Mouse (Mus musculus) monocyte, adult 59 days (primary cell): ENCODE data around the gene Sh2b3. TPM values are rescaled to one million over a fixed set of nuclear protein-coding genes. Genes with fewer than 3 reads are reported as not detected.

Source experiments
- total RNA-seq, 2 experiments: library from RNA; stranded (reverse); gene quantifications; one replicate each; pipeline ENCODE4 v1.2.4; 2023

Gene Sh2b3
- total RNA-seq: 100 to 1,000 TPM; 158 to 159 TPM

DNA sequence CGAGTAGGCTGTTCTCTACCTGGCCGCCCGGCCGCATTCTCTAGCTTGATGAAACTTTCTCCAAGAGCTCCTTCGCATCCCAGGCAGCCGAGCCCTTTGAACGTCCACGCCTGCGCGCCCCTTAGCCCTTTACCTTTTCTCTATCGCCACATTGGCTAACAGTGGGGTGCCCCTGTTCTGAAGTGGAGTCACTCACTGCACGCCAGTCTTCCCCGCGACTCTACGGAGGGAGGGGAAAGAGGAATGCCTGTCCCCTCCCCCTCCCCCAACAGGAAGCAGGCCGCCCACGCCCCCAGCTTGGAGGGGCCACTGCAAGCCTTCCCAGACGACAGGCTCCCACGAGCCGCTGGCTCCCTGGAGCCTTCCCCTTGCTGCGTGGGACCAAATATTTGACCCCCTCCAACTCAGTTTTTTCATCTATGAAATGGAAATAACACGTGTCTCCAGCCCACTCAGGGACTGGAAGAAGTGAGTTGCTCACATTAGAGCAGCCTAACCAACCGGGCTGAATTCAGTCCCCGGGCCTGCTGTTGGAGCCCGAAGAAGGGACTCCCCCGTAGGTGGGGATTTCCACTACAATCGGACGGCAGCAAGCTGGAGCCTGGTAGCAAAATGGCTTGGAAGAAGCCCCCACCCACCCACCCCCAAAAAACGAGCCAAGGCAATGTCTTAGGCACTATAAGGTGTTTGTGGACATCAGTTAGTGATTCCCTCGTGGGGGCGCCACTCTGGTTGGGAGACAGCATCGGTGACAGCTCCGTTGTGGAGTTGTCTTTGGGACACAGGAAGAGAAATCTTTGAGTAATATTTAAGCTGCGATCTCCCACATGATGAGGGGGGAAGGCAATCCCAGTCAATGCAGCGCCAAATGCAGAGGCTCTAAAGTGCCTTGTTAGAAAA is at the start of gene Sh2b3:
TSS of gene Sh2b3 (minus strand) at position 206 of the 900 bp plus-strand sequence.

DNA sequence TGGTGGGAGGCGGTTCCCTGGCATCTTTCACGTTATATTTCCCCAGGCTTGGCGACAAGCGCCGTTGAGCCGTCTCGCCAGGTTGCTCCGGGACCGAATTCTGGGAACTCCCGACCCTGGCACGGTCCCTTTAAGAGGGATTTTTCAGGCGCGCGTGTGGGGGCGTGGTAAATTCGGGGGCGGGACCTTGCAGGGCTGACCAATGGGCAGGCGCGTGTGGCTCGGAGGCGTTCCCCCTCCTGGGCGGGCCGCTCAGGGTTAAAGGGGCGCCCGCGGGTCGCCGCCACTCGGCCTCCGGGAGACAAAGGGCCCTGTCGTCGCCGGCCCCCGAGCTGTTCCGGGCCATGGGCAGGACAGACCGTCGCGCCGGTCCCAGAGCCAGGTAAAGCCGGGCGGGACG is 11.3 kb upstream of the Sh2b3 start, which contains the start of gene Pheta1:
TSS of gene Pheta1 (plus strand) at position 242 of the 400 bp plus-strand sequence.

Other genes with a start within 250 kb of the Sh2b3 start
- gene Aldh2, start 243.8 kb downstream of the Sh2b3 start, total RNA-seq: 100 to 1,000 TPM; 446 to 524 TPM
- gene Acad12, start 218.7 kb downstream of the Sh2b3 start, total RNA-seq: 1 to 10 TPM; 4.4 to 6.2 TPM
- 1 to 10 TPM; 4.3 to 4.4 TPM for gene Acad10, start 177.1 kb downstream of the Sh2b3 start, total RNA-seq
- gene Brap, start 177.1 kb downstream of the Sh2b3 start, total RNA-seq: 10 to 100 TPM; 67.2 to 81.3 TPM
- gene Atxn2, start 126.3 kb downstream of the Sh2b3 start, total RNA-seq: 10 to 100 TPM; 67.5 to 89.5 TPM
- gene Pheta1, start 11.3 kb upstream of the Sh2b3 start, total RNA-seq: 1 to 10 TPM; 6.2 to 9.1 TPM
- gene Cux2, start 212.5 kb upstream of the Sh2b3 start, total RNA-seq: not detected